Mouse (Mus musculus) E14TG2a.4 (cell line): ENCODE results near the gene Ttc22.

Source experiments
- CTCF ChIP-seq: conservative IDR thresholded peaks from 2 replicates; pipeline ENCODE4 v1.5.1; 2014; ENCODE audit warnings: low read length
- NANOG ChIP-seq: IDR thresholded peaks from 2 replicates; pipeline ENCODE4 v1.6.1; 2014; ENCODE audit warnings: borderline replicate concordance, low read length, mixed read lengths
- POU5F1 ChIP-seq: IDR thresholded peaks from 2 replicates; pipeline ENCODE4 v1.6.1; 2014; ENCODE audit warnings: low read length, borderline replicate concordance

- TF ChIP-seq CTCF = no peak
- no peak for TF ChIP-seq POU5F1
- no peak for TF ChIP-seq NANOG
These were observed 7.4 kb upstream of the Ttc22 start for GRCm38 (mm10) chr4:106614881-106615280.
